Mouse (Mus musculus): ENCODE measurements at regions not wholly inside any gene's neighbourhood (a gene's known extent, or its start where the extent isn't known, plus 50 kb on each side); places are given as distances from the start of the nearest gene placed in this dataset.

GRCm38 (mm10) chr10:19459053-19459452 is 102.7 kb downstream of the Olig3 start:
- no peak for TF ChIP-seq CTCF (IDR thresholded peaks at IDR 0.05; ENCODE audit: extremely low read depth, insufficient read length, insufficient replicate concordance, low read depth, low read length)
- TF ChIP-seq POLR2A (IDR thresholded peaks at IDR 0.05; ENCODE audit: low read depth, low read length), result no peak

All from small intestine, adult 2 months (tissue).